Comparison of ENCODE assay signal across 23 mouse cellular contexts in the genomic region with DNA sequence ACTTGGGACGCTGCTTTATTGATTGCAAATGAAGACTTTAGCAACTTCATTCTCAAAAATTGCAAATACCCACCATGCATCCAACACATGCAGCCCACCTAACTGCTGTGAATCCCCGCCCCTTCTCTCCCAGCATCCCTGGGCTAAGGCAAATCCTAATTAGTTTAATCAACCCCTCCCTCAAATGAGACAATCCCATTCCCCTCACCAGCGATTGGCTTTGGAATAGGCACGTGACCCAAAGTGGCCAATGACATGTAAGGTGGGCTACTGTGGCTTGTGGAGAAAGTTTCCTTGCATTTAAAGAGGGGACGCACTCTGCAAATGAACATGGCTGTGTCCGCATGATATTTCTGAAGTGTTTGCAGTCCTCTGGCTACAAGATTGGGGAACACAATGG. TPM values are rescaled to one million over a fixed set of nuclear protein-coding genes. Genes with fewer than 3 reads are reported as not detected.
"Had no signal": no experiment of that assay in that cellular context is flagged by ENCODE, and none has a peak within 500 bp of the region (broad histone marks: within the 10 kb centered on the region; RNA-seq: fewer than 3 reads in every experiment).

No protein-coding gene starts in this region.

- H3K4me1 ChIP-seq: limb, embryonic 10.5 days; liver, embryonic 15.5 days; midbrain, embryonic 13.5 days had no signal

- H3K4me2 ChIP-seq: liver, embryonic 11.5 days; liver, embryonic 15.5 days; midbrain, embryonic 13.5 days had no signal

- H3K4me3 ChIP-seq: layer of hippocampus, adult 2 months; left cerebral cortex, adult 2 months; limb, embryonic 10.5 days; liver, embryonic 15.5 days; midbrain, embryonic 13.5 days had no signal

- H3K36me3 ChIP-seq: limb, embryonic 10.5 days; liver, embryonic 15.5 days; midbrain, embryonic 13.5 days had no signal

- DNase-seq: kidney, adult 11 months; kidney, adult 9 months; kidney, postnatal 36 days; lung, adult 2 months; lung, postnatal 36 days; thymus, adult 2 months; thymus, postnatal 25 days had no signal

- ATAC-seq: lung, postnatal 0 days; midbrain, embryonic 13.5 days had no signal

- H3K27me3 ChIP-seq: liver, embryonic 15.5 days; midbrain, embryonic 13.5 days had no signal

- H3K27ac ChIP-seq: kidney, postnatal 0 days; layer of hippocampus, adult 2 months; left cerebral cortex, adult 2 months; limb, embryonic 10.5 days; liver, embryonic 15.5 days; midbrain, embryonic 13.5 days had no signal

- H3K9ac ChIP-seq: liver, embryonic 15.5 days; midbrain, embryonic 13.5 days had no signal

- H3K9me3 ChIP-seq: limb, embryonic 10.5 days; liver, embryonic 15.5 days; midbrain, embryonic 13.5 days had no signal

RNA-seq across cellular contexts. Expression of a gene that starts 15.1 kb away (rescaled TPM):
- total RNA-seq: megakaryocyte progenitor cell, adult 5-6 weeks; monocyte, adult 5-6 weeks; neutrophil, adult 5-6 weeks had no signal
- polyA plus RNA-seq: kidney, postnatal 0 days; liver, embryonic 15.5 days; lung, adult 2 months; spleen, adult 2 months had no signal

RNA-seq across cellular contexts. Expression of a gene that starts 50.4 kb away (rescaled TPM):
- total RNA-seq: layer of hippocampus, adult 2 months; layer of hippocampus, postnatal 14 days; left cerebral cortex, adult 2 months; left cerebral cortex, postnatal 14 days; megakaryocyte progenitor cell, adult 5-6 weeks; monocyte, adult 5-6 weeks; neutrophil, adult 5-6 weeks had no signal
- polyA plus RNA-seq: kidney, postnatal 0 days; limb, embryonic 10.5 days; limb, embryonic 14.5 days; liver, embryonic 11.5 days; liver, embryonic 15.5 days; lung, adult 2 months; lung, postnatal 0 days; midbrain, embryonic 13.5 days; spleen, adult 2 months; stomach, embryonic 16.5 days; thymus, adult 2 months had no signal

RNA-seq across cellular contexts. Expression of a gene that starts 51.9 kb away (rescaled TPM):
- total RNA-seq: layer of hippocampus, adult 2 months; layer of hippocampus, postnatal 14 days; left cerebral cortex, adult 2 months; left cerebral cortex, postnatal 14 days; megakaryocyte progenitor cell, adult 5-6 weeks; monocyte, adult 5-6 weeks; neutrophil, adult 5-6 weeks had no signal
- polyA plus RNA-seq: kidney, postnatal 0 days; limb, embryonic 10.5 days; limb, embryonic 14.5 days; liver, embryonic 11.5 days; liver, embryonic 15.5 days; lung, adult 2 months; lung, postnatal 0 days; midbrain, embryonic 13.5 days; spleen, adult 2 months; stomach, embryonic 16.5 days had no signal
